Mouse (Mus musculus) cerebellum, postnatal 4 days (tissue): ENCODE measurements around the gene Ppp6r3.
A peak's percentile ranks its signal among the peaks of the same experiment; 100 is the strongest.

Experiments
- DNase-seq, 2 experiments: peaks; one replicate each; pipeline ENCODE4 v3.0.0; 2022; ENCODE audit warnings: low spot score in 2 of 2, mixed read lengths in 1 of 2

Gene Ppp6r3

GRCm38 (mm10) chr19:3434641-3435040 is 140.9 kb downstream of the Ppp6r3 start:
- no peak for DNase-seq

DNA sequence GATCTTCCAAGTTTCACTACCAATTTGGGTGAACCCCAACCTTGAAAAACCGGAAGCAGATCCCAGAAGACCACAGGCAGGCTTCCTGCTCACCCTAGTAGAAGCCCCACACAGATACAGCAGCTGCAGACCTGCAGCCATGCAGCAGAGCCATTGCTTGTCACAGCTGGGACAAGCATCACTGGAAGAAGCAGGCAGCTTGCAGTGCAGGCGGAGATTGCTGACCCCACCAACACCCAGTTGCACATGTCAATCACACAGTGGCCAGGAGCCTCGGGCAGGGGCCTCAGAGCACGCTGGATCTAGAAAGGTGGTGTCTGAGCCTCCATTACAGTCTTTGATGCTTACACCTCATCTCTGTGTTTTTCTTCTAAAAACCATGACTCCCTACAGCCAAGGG is 141.4 kb downstream of the Ppp6r3 start:
- DNase-seq = no peak

GRCm38 (mm10) chr19:3431969-3432368 is 143.6 kb downstream of the Ppp6r3 start:
- no peak for DNase-seq

DNA sequence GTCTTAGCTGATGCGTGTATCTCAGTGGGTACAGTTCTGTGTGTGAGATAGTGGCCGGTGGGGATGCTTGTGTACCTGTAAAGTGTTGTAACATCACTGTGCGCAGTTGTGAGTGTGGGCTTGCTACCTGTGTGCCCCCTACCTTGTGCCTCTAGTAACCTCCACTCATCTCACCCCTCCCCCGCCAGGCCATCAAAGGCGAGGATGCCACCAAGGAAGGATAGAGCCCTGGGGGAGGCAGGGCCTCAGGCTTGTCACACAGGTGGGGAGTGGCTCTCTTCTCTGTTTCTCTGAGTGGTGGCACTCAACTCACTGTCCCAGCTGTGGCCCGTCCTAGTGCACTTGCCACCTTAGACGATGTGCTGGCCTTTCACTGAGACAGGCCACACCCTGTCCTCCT is 144.5 kb downstream of the Ppp6r3 start:
- no peak for DNase-seq

DNA sequence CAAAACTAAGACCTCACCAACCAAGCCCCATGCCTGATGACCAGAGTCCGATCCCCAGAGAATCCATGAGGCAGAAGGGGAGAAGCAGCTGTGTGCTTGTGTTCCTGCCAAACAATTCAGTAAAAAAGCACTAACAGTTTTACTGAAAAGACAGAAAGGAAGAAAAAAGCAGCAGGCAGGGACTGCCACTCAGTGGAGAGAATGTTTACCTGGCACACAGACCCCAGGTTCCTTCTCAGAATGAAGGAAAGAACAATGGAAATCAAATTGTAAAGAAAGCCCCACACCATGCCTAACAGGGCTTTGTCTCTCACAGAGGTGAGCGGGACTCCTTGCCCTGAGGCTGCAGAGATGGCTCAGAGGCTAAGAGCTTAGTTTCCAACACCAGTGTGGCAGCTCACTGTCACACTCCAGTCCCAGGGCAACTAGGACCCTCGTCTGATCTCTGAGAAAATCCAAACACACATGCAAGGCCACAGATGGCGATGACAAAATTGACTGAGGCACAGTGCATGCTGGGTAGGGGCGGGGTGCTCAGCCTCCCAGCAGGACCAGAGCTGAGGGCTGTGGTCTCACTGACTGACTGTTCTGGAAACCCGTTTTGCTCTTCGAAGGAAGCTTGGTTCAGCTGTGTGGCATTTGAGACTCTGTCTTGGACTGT is 146.3 kb downstream of the Ppp6r3 start:
- peak in 1 of 2 experiments; percentile 33 for DNase-seq

DNA sequence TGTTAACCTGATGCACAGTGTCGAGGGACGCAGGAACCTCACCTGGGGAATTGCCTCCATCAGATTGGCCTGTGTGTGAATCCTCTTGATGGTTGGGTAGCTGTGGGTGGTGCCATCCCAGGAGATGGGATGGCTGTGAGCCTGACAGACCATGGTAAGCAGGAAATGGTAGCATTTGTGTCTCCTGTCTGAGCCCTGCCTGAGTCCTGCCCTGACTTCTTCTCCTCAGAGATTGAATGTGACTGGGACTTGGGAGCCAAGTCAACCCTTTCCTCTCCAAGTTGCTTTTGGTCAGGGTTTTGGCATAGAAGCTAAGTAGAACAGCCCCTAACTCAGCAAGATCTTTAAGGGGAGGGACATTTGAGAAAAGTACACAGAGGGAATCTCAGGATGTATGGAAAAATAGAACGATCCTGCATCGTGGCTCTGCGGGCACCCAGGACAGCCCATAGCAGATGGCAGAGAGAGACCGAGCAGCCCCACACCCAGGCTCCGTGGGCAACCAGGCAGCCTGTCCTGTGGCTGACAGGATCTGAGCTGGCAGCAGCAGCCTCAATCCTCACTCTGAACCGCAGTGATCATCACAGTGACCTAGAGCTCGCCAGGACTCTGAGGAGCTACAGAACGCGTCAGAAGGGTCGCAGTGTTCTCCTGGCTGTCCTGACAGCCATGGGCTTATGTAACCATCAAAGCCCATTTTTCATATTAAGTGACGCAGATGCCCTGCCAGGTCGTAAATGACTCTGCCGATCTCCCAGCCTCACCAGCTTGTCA is 147.3 kb downstream of the Ppp6r3 start:
- peak in 1 of 2 experiments; percentile 37 for DNase-seq

GRCm38 (mm10) chr19:3424214-3424613 is 151.3 kb downstream of the Ppp6r3 start:
- no peak for DNase-seq

DNA sequence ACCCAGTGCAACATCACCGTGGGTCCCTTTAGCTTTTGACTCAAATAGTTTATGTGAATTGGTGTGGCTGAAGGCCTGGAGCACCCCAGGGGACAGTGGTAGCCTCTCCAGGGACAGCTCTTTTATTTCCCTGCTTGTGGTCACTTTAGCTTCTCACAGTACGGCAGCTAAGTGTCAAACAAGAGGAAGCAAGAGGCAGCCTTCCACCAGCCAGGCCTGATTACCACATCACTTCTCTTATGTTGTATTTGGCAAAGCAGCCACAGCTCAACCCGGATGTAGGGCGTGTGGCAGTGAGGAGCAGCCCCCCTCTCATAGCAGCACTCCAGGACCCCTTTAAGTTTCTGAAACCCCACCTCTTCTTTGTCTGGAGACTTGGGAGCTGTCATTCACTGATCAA is 152.6 kb downstream of the Ppp6r3 start:
- no peak for DNase-seq

DNA sequence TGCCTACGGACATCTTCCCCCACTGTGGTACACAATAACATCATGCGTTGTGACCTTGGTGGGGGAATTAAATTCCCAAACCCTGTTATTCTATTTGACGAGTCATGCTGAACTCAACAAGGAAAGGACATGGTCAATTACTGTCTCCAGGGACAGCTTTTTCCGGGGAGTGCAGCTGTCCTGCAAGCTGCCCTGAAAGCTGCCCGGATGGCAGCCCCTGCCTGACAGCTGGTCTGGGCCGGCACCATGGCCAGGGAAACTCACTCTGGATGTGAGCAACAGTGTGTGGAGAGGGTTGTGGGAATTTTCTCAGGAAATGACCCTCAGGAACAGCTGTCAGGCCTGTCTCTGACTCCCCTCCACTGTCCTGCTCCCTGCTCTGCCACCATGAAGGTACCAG is 153.1 kb downstream of the Ppp6r3 start:
- DNase-seq = no peak

- no peak for DNase-seq
These were observed 156.3 kb downstream of the Ppp6r3 start for GRCm38 (mm10) chr19:3419251-3419650.

DNA sequence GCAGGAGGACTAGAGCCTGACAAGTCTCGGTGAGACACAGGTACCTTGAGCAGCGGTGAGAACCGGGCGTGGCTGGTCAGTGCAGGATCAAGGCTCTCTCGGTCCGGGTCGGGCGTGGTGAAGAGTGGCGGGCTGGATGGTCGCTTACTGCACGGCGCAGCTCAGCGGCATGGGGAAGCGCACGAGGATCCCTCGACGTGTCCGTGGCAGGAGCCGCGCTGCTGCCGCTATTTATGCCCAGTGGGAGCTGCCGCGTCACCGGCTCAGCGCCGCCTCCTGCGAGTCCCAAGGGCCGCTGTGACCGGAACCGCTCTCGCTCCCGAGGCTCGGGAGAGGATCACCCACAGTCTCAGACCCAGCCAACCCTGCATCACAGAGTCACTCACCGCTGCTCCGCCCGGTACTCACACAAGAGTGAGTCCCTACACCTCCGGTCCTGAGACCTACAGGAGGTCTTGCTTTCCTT is 161.2 kb downstream of the Ppp6r3 start, which contains the start of gene Gal:
Gene Gal (minus strand): TSS at position 277 of the 466 bp plus-strand sequence.
- no peak for DNase-seq

DNA sequence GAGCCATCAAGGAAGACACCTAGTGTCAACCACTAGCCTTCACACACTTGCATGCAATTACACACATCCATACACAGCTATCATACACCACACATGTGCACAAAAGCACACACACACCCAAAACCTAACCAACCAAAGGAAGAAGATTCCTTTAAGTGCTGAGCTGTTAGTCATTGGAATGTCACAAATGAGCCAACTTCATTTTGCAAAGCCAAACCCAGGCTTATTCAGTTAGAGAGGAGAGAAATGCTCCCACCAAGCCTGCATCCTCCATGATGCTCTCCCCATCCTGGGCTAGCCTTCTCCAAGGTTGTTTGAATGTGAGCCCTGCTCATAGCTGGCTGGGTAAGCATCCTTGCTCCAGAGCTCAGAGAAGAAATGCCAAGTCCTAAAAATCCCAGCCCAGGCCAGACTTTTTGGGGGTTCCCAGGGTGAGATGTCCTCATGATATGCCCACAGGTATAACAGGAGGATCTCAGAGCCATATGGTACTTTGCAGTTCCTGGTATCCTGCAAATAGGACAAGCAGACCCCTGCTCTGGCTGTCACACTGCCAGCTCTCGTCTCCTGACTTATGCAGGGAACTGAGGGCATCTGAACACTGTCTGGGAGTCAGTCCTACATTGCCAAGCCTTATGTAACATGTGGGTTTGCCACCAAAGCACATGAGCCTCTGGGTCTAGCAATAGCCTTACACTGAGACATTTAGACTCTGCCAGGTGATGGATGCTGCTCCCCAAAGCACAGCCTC is 169.8 kb downstream of the Ppp6r3 start:
- DNase-seq = no peak
